Mouse (Mus musculus) brain, adult 10 weeks (tissue): ENCODE results near the gene Gm732. TPM values are rescaled to one million over a fixed set of nuclear protein-coding genes. Genes with fewer than 3 reads are reported as not detected.

Source experiments
- polyA plus RNA-seq: library from polyadenylated mRNA; stranded (reverse); fragments of 350-450 nt; fragmentation: Illumina TruSeq; extraction: RNeasy Lipid Tissue Mini Kit (QIAGEN cat#74804); gene quantifications from one replicate; pipeline ENCODE4 v1.2.3, GENCODE M21; 2015; ENCODE audit warnings: low read depth, low replicate concordance

Gene Gm732
- not detected for polyA plus RNA-seq

DNA sequence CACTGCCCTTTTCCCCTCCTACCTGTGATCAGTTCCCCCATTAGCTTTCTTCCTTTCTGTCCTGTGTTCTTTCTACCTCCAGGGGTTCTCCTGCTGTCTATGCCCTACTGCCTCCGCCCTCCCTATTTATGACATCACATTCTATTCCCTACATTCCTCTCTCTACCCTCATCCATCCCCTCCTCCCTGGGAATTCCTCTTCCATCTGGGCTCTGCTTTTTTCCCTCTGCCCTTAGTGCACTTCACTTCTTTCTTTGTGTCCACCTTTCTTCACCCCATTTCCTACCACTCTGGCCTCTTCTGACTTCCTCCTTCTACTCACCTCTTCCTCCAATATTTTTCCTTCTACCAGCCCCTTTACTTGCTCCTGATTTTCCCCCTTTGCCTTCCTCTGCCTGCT lies at the start of gene Gm732:
Gene Gm732 (minus strand): TSS at position 101 of the 400 bp plus-strand sequence.

Other genes with a start within 250 kb of the Gm732 start
- not detected for gene Tent5d, start 155.9 kb downstream of the Gm732 start, polyA plus RNA-seq
- 35.8 TPM for gene 2610002M06Rik, start 132.1 kb downstream of the Gm732 start, polyA plus RNA-seq